Mouse (Mus musculus) liver, adult 2 months (tissue): ENCODE data around the gene Gm48551.

ENCODE experiments used
- CTCF ChIP-seq: fragments of 200-500 bp; IDR thresholded peaks from 2 replicates; pipeline ENCODE4 v1.5.1; 2011; ENCODE audit warnings: low read depth, low read length, control low read depth
- POLR2A ChIP-seq: fragments of 200-500 bp; IDR thresholded peaks from 2 replicates; pipeline ENCODE4 v1.6.1; 2011; ENCODE audit warnings: low read length, control low read depth; ENCODE audit not compliant: insufficient read depth; ENCODE audit errors: extremely low read depth

DNA sequence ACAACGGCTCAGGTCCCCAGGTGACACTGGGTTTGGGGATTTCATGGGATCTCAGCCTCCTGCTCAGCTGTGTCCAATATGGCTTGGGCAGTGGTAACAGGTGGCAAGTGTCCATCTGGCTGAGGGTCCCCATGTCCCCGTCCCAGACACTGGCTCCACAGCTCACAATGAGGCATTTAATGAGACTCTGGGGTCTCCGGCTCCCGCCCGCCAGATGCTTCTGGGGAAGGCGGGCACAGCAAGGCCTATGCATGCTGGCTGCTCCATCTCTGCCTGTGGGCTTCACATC, 17.1 kb upstream of the Gm48551 start:
- TF ChIP-seq POLR2A (no peak), CTCF (no peak)
